Mouse (Mus musculus): ENCODE measurements at regions not wholly inside any gene's neighbourhood (a gene's known extent, or its start where the extent isn't known, plus 50 kb on each side); places are given as distances from the start of the nearest gene placed in this dataset.

GRCm38 (mm10) chr1:157007891-157008730, 68.7 kb upstream of the Ralgps2 start:
- H3K4me2 ChIP-seq (ENCODE audit: low read depth): no peak overlapping the region
- H3K36me3 ChIP-seq (ENCODE audit: control insufficient read depth, insufficient read depth, low read length): no peaks in the 10 kb centered on the region
- H3K27me3 ChIP-seq (ENCODE audit: control insufficient read depth, insufficient read depth, low read length): no peaks in the 10 kb centered on the region
- no peak overlapping the region for H3K27ac ChIP-seq (ENCODE audit: low read depth, low read length)
- ATAC-seq (ENCODE audit: insufficient read depth, low FRiP score, low TSS enrichment) (no peak), DNase-seq (ENCODE audit: low spot score) (no peak)
- WGBS: 89% methylated on average over 4 of the region's 4 CpGs
- no peaks in the 10 kb centered on the region for H3K9me3 ChIP-seq (ENCODE audit: control insufficient read depth, low read length)
- no peak overlapping the region for H3K9ac ChIP-seq (ENCODE audit: low read length)
- H3K4me3 ChIP-seq (ENCODE audit: low read depth, low read length): no peak overlapping the region
- no peaks in the 10 kb centered on the region for H3K4me1 ChIP-seq (ENCODE audit: control insufficient read depth, insufficient read depth, low read length)

GRCm38 (mm10) chr1:157004312-157005074, 65.1 kb upstream of the Ralgps2 start:
- H3K9me3 ChIP-seq (ENCODE audit: control insufficient read depth, low read length): no peaks in the 10 kb centered on the region
- no peak overlapping the region for H3K27ac ChIP-seq (ENCODE audit: low read depth, low read length)
- 91% methylated on average over 16 of the region's 16 CpGs for WGBS
- no peaks in the 10 kb centered on the region for H3K36me3 ChIP-seq (ENCODE audit: control insufficient read depth, insufficient read depth, low read length)
- H3K4me2 ChIP-seq (ENCODE audit: low read depth): no peak overlapping the region
- H3K9ac ChIP-seq (ENCODE audit: low read length): no peak overlapping the region
- DNase-seq (ENCODE audit: low spot score) (no peak), ATAC-seq (ENCODE audit: insufficient read depth, low FRiP score, low TSS enrichment) (no peak)
- 0 out of 2 replicates have a peak, but pooled peaks cover 3% of the 10 kb centered on the region for H3K4me1 ChIP-seq (ENCODE audit: control insufficient read depth, insufficient read depth, low read length)
- H3K4me3 ChIP-seq (ENCODE audit: low read depth, low read length): no peak overlapping the region
- no peaks in the 10 kb centered on the region for H3K27me3 ChIP-seq (ENCODE audit: control insufficient read depth, insufficient read depth, low read length)

- no peak for ATAC-seq (ENCODE audit: insufficient read depth, low FRiP score, low TSS enrichment)
- H3K36me3 ChIP-seq (ENCODE audit: control insufficient read depth, insufficient read depth, low read length): no peaks in the 10 kb centered on the region
- no peaks in the 10 kb centered on the region for H3K9me3 ChIP-seq (ENCODE audit: control insufficient read depth, low read length)
- 79% methylated on average over 7 of the region's 7 CpGs for WGBS
- no peak overlapping the region for H3K9ac ChIP-seq (ENCODE audit: low read length)
- 0 out of 2 replicates have a peak, but pooled peaks cover 5% of the 10 kb centered on the region for H3K4me1 ChIP-seq (ENCODE audit: control insufficient read depth, insufficient read depth, low read length)
- no peak overlapping the region for H3K4me3 ChIP-seq (ENCODE audit: low read depth, low read length)
- H3K4me2 ChIP-seq (ENCODE audit: low read depth): no peak overlapping the region
- no peak overlapping the region for H3K27ac ChIP-seq (ENCODE audit: low read depth, low read length)
- no peaks in the 10 kb centered on the region for H3K27me3 ChIP-seq (ENCODE audit: control insufficient read depth, insufficient read depth, low read length)
- DNase-seq (ENCODE audit: low spot score): no peak
Measured at GRCm38 (mm10) chr1:157003034-157003433, 63.6 kb upstream of the Ralgps2 start.

GRCm38 (mm10) chr1:157002258-157002657, 62.8 kb upstream of the Ralgps2 start:
- H3K4me3 ChIP-seq (ENCODE audit: low read depth, low read length): no peak overlapping the region
- no peak overlapping the region for H3K9ac ChIP-seq (ENCODE audit: low read length)
- H3K36me3 ChIP-seq (ENCODE audit: control insufficient read depth, insufficient read depth, low read length): no peaks in the 10 kb centered on the region
- ATAC-seq (ENCODE audit: insufficient read depth, low FRiP score, low TSS enrichment) (no peak), DNase-seq (ENCODE audit: low spot score) (no peak)
- 90% methylated on average over 2 of the region's 2 CpGs for WGBS
- no peak overlapping the region for H3K27ac ChIP-seq (ENCODE audit: low read depth, low read length)
- H3K27me3 ChIP-seq (ENCODE audit: control insufficient read depth, insufficient read depth, low read length): no peaks in the 10 kb centered on the region
- no peaks in the 10 kb centered on the region for H3K9me3 ChIP-seq (ENCODE audit: control insufficient read depth, low read length)
- H3K4me2 ChIP-seq (ENCODE audit: low read depth): no peak overlapping the region
- H3K4me1 ChIP-seq (ENCODE audit: control insufficient read depth, insufficient read depth, low read length): 0 out of 2 replicates have a peak, but pooled peaks cover 5% of the 10 kb centered on the region

GRCm38 (mm10) chr1:157001008-157001660, 61.7 kb upstream of the Ralgps2 start:
- Histone ChIP-seq H3K4me1 (ENCODE audit: control insufficient read depth, insufficient read depth, low read length) (0 out of 2 replicates have a peak, but pooled peaks cover 5% of the 10 kb centered on the region), H3K36me3 (ENCODE audit: control insufficient read depth, insufficient read depth, low read length) (no peaks in the 10 kb centered on the region), H3K4me3 (ENCODE audit: low read depth, low read length) (no peak overlapping the region), H3K27ac (ENCODE audit: low read depth, low read length) (no peak overlapping the region), H3K9ac (ENCODE audit: low read length) (no peak overlapping the region), H3K27me3 (ENCODE audit: control insufficient read depth, insufficient read depth, low read length) (no peaks in the 10 kb centered on the region), H3K4me2 (ENCODE audit: low read depth) (no peak overlapping the region), H3K9me3 (ENCODE audit: control insufficient read depth, low read length) (no peaks in the 10 kb centered on the region)
- no peak for DNase-seq (ENCODE audit: low spot score)
- ATAC-seq (ENCODE audit: insufficient read depth, low FRiP score, low TSS enrichment): no peak
- 70% methylated on average over 6 of the region's 6 CpGs for WGBS

GRCm38 (mm10) chr1:156999947-157000346, 60.5 kb upstream of the Ralgps2 start:
- ATAC-seq (ENCODE audit: insufficient read depth, low FRiP score, low TSS enrichment) (no peak), DNase-seq (ENCODE audit: low spot score) (no peak)
- 49% methylated on average over 8 of the region's 8 CpGs for WGBS
- no peak overlapping the region for H3K4me2 ChIP-seq (ENCODE audit: low read depth)
- no peaks in the 10 kb centered on the region for H3K36me3 ChIP-seq (ENCODE audit: control insufficient read depth, insufficient read depth, low read length)
- H3K9me3 ChIP-seq (ENCODE audit: control insufficient read depth, low read length): no peaks in the 10 kb centered on the region
- no peak overlapping the region for H3K27ac ChIP-seq (ENCODE audit: low read depth, low read length)
- 0 out of 2 replicates have a peak, but pooled peaks cover 5% of the 10 kb centered on the region for H3K4me1 ChIP-seq (ENCODE audit: control insufficient read depth, insufficient read depth, low read length)
- H3K9ac ChIP-seq (ENCODE audit: low read length): no peak overlapping the region
- H3K27me3 ChIP-seq (ENCODE audit: control insufficient read depth, insufficient read depth, low read length): no peaks in the 10 kb centered on the region
- no peak overlapping the region for H3K4me3 ChIP-seq (ENCODE audit: low read depth, low read length)

GRCm38 (mm10) chr1:156999272-156999671, 59.8 kb upstream of the Ralgps2 start:
- Histone ChIP-seq H3K4me1 (ENCODE audit: control insufficient read depth, insufficient read depth, low read length) (0 out of 2 replicates have a peak, but pooled peaks cover 5% of the 10 kb centered on the region), H3K9me3 (ENCODE audit: control insufficient read depth, low read length) (no peaks in the 10 kb centered on the region), H3K4me2 (ENCODE audit: low read depth) (no peak overlapping the region), H3K36me3 (ENCODE audit: control insufficient read depth, insufficient read depth, low read length) (no peaks in the 10 kb centered on the region), H3K27ac (ENCODE audit: low read depth, low read length) (no peak overlapping the region), H3K4me3 (ENCODE audit: low read depth, low read length) (no peak overlapping the region), H3K27me3 (ENCODE audit: control insufficient read depth, insufficient read depth, low read length) (no peaks in the 10 kb centered on the region), H3K9ac (ENCODE audit: low read length) (no peak overlapping the region)
- WGBS: 86% methylated on average over 8 of the region's 8 CpGs
- ATAC-seq (ENCODE audit: insufficient read depth, low FRiP score, low TSS enrichment): no peak
- DNase-seq (ENCODE audit: low spot score): no peak

- DNase-seq (ENCODE audit: low spot score) (peak; percentile 74), ATAC-seq (ENCODE audit: insufficient read depth, low FRiP score, low TSS enrichment) (peak; percentile 83)
- Histone ChIP-seq H3K9ac (ENCODE audit: low read length) (no peak overlapping the region), H3K4me1 (ENCODE audit: control insufficient read depth, insufficient read depth, low read length) (peaks cover 7% of the 10 kb centered on the region; the same call in 1 of the 2 replicates), H3K27me3 (ENCODE audit: control insufficient read depth, insufficient read depth, low read length) (no peaks in the 10 kb centered on the region), H3K27ac (ENCODE audit: low read depth, low read length) (peak overlapping the region; percentile 63), H3K9me3 (ENCODE audit: control insufficient read depth, low read length) (no peaks in the 10 kb centered on the region), H3K36me3 (ENCODE audit: control insufficient read depth, insufficient read depth, low read length) (no peaks in the 10 kb centered on the region), H3K4me3 (ENCODE audit: low read depth, low read length) (no peak overlapping the region), H3K4me2 (ENCODE audit: low read depth) (no peak overlapping the region)
- 32% methylated on average over 12 of the region's 12 CpGs for WGBS
Measured at GRCm38 (mm10) chr1:156997476-156998305, 58.3 kb upstream of the Ralgps2 start.

All from neural tube, embryonic 11.5 days (tissue).